Mouse (Mus musculus): Measurements from ENCODE around the gene Nhsl2. TPM values are rescaled to one million over a fixed set of nuclear protein-coding genes. Genes with fewer than 3 reads are reported as not detected.

The Nhsl2 gene
- polyA plus RNA-seq, 1 experiment from 2014 or later: 3.4 TPM

GRCm38 (mm10) chrX:101893796-101894195 is 44.6 kb downstream of the Nhsl2 start:
- no peaks in the 10 kb centered on the region for H3K27me3 ChIP-seq (replicated peaks; ENCODE audit: insufficient read depth, low read length)
- TF ChIP-seq EP300 (IDR thresholded peaks at IDR 0.05): no peak
- no peaks in the 10 kb centered on the region for H3K4me1 ChIP-seq (ENCODE audit: insufficient read depth, low read depth, low read length)
- H3K27ac ChIP-seq (ENCODE audit: low read length): no peak overlapping the region
- no peak overlapping the region for H3K9ac ChIP-seq (replicated peaks; ENCODE audit: low read depth)
- no peak overlapping the region for H3K4me2 ChIP-seq (replicated peaks; ENCODE audit: low read depth, low read length)
- H3K36me3 ChIP-seq (ENCODE audit: insufficient read depth, low read length): no peaks in the 10 kb centered on the region
- H3K9me3 ChIP-seq (ENCODE audit: low read length): no peaks in the 10 kb centered on the region
- no peak for DNase-seq (ENCODE audit: low spot score)
- no peak overlapping the region for H3K4me3 ChIP-seq (ENCODE audit: low read depth, low read length)
- WGBS: 63% methylated on average over 7 of the region's 7 CpGs
- ATAC-seq: no peak

GRCm38 (mm10) chrX:101898341-101898740 is 49.2 kb downstream of the Nhsl2 start:
- DNase-seq (ENCODE audit: low spot score) (no peak), ATAC-seq (no peak)
- no peak overlapping the region for H3K9ac ChIP-seq (replicated peaks; ENCODE audit: low read depth)
- WGBS: 46% methylated on average over 4 of the region's 4 CpGs
- no peak overlapping the region for H3K4me2 ChIP-seq (replicated peaks; ENCODE audit: low read depth, low read length)
- no peaks in the 10 kb centered on the region for H3K36me3 ChIP-seq (ENCODE audit: insufficient read depth, low read length)
- no peaks in the 10 kb centered on the region for H3K4me1 ChIP-seq (ENCODE audit: insufficient read depth, low read depth, low read length)
- H3K4me3 ChIP-seq (ENCODE audit: low read depth, low read length): no peak overlapping the region
- no peak for TF ChIP-seq EP300 (IDR thresholded peaks at IDR 0.05)
- TF ChIP-seq CTCF (IDR thresholded peaks at IDR 0.05): no peak
- no peak overlapping the region for H3K27ac ChIP-seq (ENCODE audit: low read length)
- H3K27me3 ChIP-seq (replicated peaks; ENCODE audit: insufficient read depth, low read length): no peaks in the 10 kb centered on the region
- no peaks in the 10 kb centered on the region for H3K9me3 ChIP-seq (ENCODE audit: low read length)

GRCm38 (mm10) chrX:101901806-101902490 is 52.8 kb downstream of the Nhsl2 start:
- DNase-seq (ENCODE audit: low spot score) (no peak), ATAC-seq (no peak)
- 69% methylated on average over 7 of the region's 7 CpGs for WGBS
- H3K27me3 ChIP-seq (replicated peaks; ENCODE audit: insufficient read depth, low read length): no peaks in the 10 kb centered on the region
- H3K4me1 ChIP-seq (ENCODE audit: insufficient read depth, low read depth, low read length): no peaks in the 10 kb centered on the region
- H3K27ac ChIP-seq (ENCODE audit: low read length): no peak overlapping the region
- H3K36me3 ChIP-seq (ENCODE audit: insufficient read depth, low read length): no peaks in the 10 kb centered on the region
- H3K4me2 ChIP-seq (replicated peaks; ENCODE audit: low read depth, low read length): no peak overlapping the region
- H3K4me3 ChIP-seq (ENCODE audit: low read depth, low read length): no peak overlapping the region
- no peaks in the 10 kb centered on the region for H3K9me3 ChIP-seq (ENCODE audit: low read length)
- TF ChIP-seq EP300 (IDR thresholded peaks at IDR 0.05): no peak
- no peak for TF ChIP-seq CTCF (IDR thresholded peaks at IDR 0.05)
- H3K9ac ChIP-seq (replicated peaks; ENCODE audit: low read depth): no peak overlapping the region

GRCm38 (mm10) chrX:101902597-101902996 is 53.4 kb downstream of the Nhsl2 start:
- Histone ChIP-seq H3K9me3 (ENCODE audit: low read length) (no peaks in the 10 kb centered on the region), H3K4me2 (replicated peaks; ENCODE audit: low read depth, low read length) (no peak overlapping the region), H3K36me3 (ENCODE audit: insufficient read depth, low read length) (no peaks in the 10 kb centered on the region), H3K9ac (replicated peaks; ENCODE audit: low read depth) (no peak overlapping the region), H3K4me3 (ENCODE audit: low read depth, low read length) (no peak overlapping the region), H3K27ac (ENCODE audit: low read length) (no peak overlapping the region), H3K27me3 (replicated peaks; ENCODE audit: insufficient read depth, low read length) (no peaks in the 10 kb centered on the region), H3K4me1 (ENCODE audit: insufficient read depth, low read depth, low read length) (no peaks in the 10 kb centered on the region)
- TF ChIP-seq CTCF (IDR thresholded peaks at IDR 0.05) (no peak), EP300 (IDR thresholded peaks at IDR 0.05) (no peak)
- DNase-seq (ENCODE audit: low spot score): no peak
- no peak for ATAC-seq
- WGBS: 76% methylated on average over 4 of the region's 4 CpGs

- H3K27ac ChIP-seq (ENCODE audit: low read length): no peak overlapping the region
- no peak overlapping the region for H3K9ac ChIP-seq (replicated peaks; ENCODE audit: low read depth)
These were observed 58.1 kb downstream of the Nhsl2 start for GRCm38 (mm10) chrX:101907301-101907700.

GRCm38 (mm10) chrX:101929131-101929530 is 79.9 kb downstream of the Nhsl2 start:
- WGBS: 62% methylated on average over 2 of the region's 2 CpGs
- H3K27ac ChIP-seq (ENCODE audit: low read length): no peak overlapping the region
- H3K9ac ChIP-seq (replicated peaks; ENCODE audit: low read depth): no peak overlapping the region
- no peak overlapping the region for H3K4me2 ChIP-seq (replicated peaks; ENCODE audit: low read depth, low read length)
- DNase-seq (ENCODE audit: low spot score) (no peak), ATAC-seq (no peak)
- no peak for TF ChIP-seq CTCF (IDR thresholded peaks at IDR 0.05)
- no peak for TF ChIP-seq EP300 (IDR thresholded peaks at IDR 0.05)
- H3K27me3 ChIP-seq (replicated peaks; ENCODE audit: insufficient read depth, low read length): no peaks in the 10 kb centered on the region
- H3K36me3 ChIP-seq (ENCODE audit: insufficient read depth, low read length): no peaks in the 10 kb centered on the region
- no peaks in the 10 kb centered on the region for H3K9me3 ChIP-seq (ENCODE audit: low read length)
- H3K4me3 ChIP-seq (ENCODE audit: low read depth, low read length): no peak overlapping the region
- no peaks in the 10 kb centered on the region for H3K4me1 ChIP-seq (ENCODE audit: insufficient read depth, low read depth, low read length)

More at GRCm38 (mm10) chrX:101907301-101907700, 58.1 kb downstream of the Nhsl2 start:
- H3K27me3 ChIP-seq (replicated peaks; ENCODE audit: insufficient read depth, low read length): no peaks in the 10 kb centered on the region
- no peak overlapping the region for H3K4me3 ChIP-seq (ENCODE audit: low read depth, low read length)
- no peak overlapping the region for H3K4me2 ChIP-seq (replicated peaks; ENCODE audit: low read depth, low read length)
- no peaks in the 10 kb centered on the region for H3K9me3 ChIP-seq (ENCODE audit: low read length)
- no peak for TF ChIP-seq CTCF (IDR thresholded peaks at IDR 0.05)
- no peak for TF ChIP-seq EP300 (IDR thresholded peaks at IDR 0.05)
- 55% methylated on average over 5 of the region's 5 CpGs for WGBS
- no peaks in the 10 kb centered on the region for H3K4me1 ChIP-seq (ENCODE audit: insufficient read depth, low read depth, low read length)
- H3K36me3 ChIP-seq (ENCODE audit: insufficient read depth, low read length): no peaks in the 10 kb centered on the region
- ATAC-seq (no peak), DNase-seq (ENCODE audit: low spot score) (no peak)

Measured in lung, postnatal 0 days (tissue).